Mouse (Mus musculus): ENCODE data around the gene Acyp2.
"Not testable (repeated sequence)": the region's sequence is repeated elsewhere in the genome, so short reads cannot be mapped to it uniquely, and the experiment has no call there.

The Acyp2 gene

GRCm38 (mm10) chr11:30649001-30649637 is at the start of gene Acyp2:
Gene Acyp2, minus strand, starts transcription at chr11:30649587.
- peak; percentile 94 for ATAC-seq (ENCODE audit: insufficient number of reproducible peaks, low FRiP score, low TSS enrichment)

GRCm38 (mm10) chr11:30689421-30689820 is 40.0 kb upstream of the Acyp2 start:
- ATAC-seq (ENCODE audit: insufficient number of reproducible peaks, low FRiP score, low TSS enrichment): no peak

DNA sequence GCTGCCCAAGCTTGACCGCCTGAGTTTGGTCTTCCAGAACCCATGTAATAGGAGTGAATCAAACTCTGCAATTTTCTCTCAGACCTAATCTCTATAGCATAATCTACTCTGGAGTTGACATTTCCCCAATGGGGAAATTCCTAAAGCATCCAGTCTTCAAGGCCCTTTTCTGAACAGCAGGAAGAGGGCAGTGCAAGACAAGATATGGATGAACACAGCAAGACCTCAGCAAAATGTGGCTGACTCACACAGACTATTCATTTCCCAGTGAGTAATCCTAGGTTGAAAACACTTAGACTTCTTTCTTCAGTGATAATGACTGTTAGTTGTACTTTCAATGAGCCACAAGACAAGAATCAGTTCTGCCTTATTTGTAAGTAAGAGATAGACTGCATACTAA is 26.7 kb upstream of the Acyp2 start:
- ATAC-seq (ENCODE audit: insufficient number of reproducible peaks, low FRiP score, low TSS enrichment): peak; percentile 74; the same call in 1 of the 2 replicates

GRCm38 (mm10) chr11:30672719-30673118 is 23.3 kb upstream of the Acyp2 start:
- ATAC-seq (ENCODE audit: insufficient number of reproducible peaks, low FRiP score, low TSS enrichment): no peak

DNA sequence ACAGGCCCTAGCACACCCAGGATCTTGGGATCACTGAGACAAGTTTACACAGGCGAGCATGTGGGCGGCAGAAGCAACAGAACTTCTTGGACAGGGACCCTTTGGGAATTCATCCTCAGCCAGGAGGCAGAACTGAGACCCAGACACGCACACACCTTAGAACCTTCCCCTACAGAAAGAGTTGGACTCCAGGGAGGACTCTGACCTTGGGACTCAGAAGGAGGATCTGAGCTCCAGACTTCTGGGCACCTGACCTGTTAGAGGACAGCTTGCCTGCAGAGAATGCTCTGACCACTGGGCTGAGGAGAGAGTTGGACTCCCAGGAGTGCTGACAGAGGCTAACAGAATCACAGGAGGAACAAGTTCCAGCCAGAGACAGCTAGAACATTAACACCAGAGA is 13.6 kb upstream of the Acyp2 start:
- no peak for ATAC-seq (ENCODE audit: insufficient number of reproducible peaks, low FRiP score, low TSS enrichment)

- no peak for ATAC-seq (ENCODE audit: insufficient number of reproducible peaks, low FRiP score, low TSS enrichment)
Observed at GRCm38 (mm10) chr11:30662591-30662990, 13.2 kb upstream of the Acyp2 start.

- peak; percentile 85 for ATAC-seq (ENCODE audit: insufficient number of reproducible peaks, low FRiP score, low TSS enrichment)
Observed at GRCm38 (mm10) chr11:30657069-30657468, 7.7 kb upstream of the Acyp2 start.

DNA sequence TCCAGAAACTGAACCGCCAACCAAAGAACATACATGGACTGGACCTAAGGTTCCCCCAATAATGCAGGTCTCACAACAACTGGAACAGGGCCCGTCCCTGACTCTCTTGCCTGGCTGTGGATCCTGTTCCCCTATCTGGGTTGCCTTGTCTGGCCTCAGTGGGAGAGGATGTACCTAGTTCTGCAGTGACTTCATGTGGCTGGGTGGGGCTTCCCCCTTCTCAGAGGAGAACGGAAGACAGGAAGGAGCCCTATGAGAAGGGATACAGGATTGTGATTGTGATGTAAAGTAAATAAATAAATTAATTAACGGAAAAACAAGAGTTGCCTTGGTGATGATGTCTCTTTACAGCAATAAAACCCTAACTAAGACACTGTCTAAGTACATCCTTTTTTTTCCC is 6.7 kb upstream of the Acyp2 start:
- no peak for ATAC-seq (ENCODE audit: insufficient number of reproducible peaks, low FRiP score, low TSS enrichment)

DNA sequence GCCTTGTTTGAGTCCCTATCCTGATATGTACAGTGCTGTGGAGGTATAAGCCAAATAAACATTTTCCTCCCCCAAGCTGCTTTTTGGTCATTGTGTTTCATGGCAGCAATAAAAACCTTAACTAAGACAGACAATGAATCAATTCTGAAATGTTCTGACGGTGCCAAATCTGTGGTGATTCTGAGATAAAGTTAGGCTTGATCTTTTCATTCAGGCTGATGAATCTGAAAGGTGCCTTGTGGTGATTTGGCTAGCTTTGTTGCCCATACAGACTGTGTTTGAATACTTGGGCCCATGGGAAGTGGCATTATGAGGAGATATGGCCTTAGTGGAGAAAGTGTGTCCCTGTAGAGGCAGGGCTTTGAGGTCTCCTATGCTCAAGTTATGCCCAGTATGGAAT is 1.0 kb upstream of the Acyp2 start:
- ATAC-seq (ENCODE audit: insufficient number of reproducible peaks, low FRiP score, low TSS enrichment): no peak

DNA sequence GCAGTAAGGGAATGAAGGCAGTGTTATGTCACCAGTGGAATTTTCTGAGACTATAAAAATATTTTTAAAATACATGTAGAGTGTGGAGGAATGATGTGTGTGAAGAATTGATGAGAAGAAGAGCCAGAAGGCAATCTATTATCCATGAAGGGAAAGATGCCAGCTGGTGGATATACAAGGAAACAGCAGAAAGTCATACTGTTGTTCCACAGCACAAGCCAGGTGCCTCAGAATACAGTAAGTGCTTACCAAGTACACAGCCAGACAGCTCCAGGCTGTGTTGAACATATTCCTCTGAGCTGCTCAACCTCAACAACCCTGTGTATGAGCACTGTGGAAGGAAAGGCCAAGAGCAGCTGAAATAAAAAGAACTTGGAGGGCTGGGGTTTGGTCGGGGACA is 13.7 kb downstream of the Acyp2 start:
- ATAC-seq (ENCODE audit: insufficient number of reproducible peaks, low FRiP score, low TSS enrichment): no peak

DNA sequence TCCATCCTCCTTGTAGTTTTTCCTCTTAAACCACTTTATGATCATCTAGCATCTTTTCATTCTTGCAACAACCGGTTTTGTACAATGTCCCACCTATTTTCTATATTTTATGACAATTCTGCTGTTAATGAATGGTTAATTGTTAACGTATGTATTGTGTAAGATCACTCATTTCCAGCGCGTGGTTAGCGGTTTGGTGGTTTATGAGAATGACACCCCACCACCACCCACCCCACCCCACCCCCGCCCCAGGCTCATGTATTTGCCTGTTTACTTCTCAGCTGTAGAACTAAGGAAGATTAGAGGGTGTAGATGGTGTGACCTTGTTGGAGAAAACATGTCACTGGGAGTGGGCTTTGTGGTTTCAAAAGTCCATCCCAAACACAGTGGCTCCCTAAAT is 18.9 kb downstream of the Acyp2 start:
- ATAC-seq (ENCODE audit: insufficient number of reproducible peaks, low FRiP score, low TSS enrichment): no peak

GRCm38 (mm10) chr11:30623218-30623617 is 26.2 kb downstream of the Acyp2 start:
- ATAC-seq (ENCODE audit: insufficient number of reproducible peaks, low FRiP score, low TSS enrichment): no peak

GRCm38 (mm10) chr11:30621386-30622363 is 27.7 kb downstream of the Acyp2 start:
- not testable (repeated sequence) for ATAC-seq (ENCODE audit: insufficient number of reproducible peaks, low FRiP score, low TSS enrichment)

- ATAC-seq (ENCODE audit: insufficient number of reproducible peaks, low FRiP score, low TSS enrichment): no peak
Observed at GRCm38 (mm10) chr11:30618235-30618634, 31.2 kb downstream of the Acyp2 start.

- ATAC-seq (ENCODE audit: insufficient number of reproducible peaks, low FRiP score, low TSS enrichment): no peak
Observed at GRCm38 (mm10) chr11:30617571-30618097, 31.8 kb downstream of the Acyp2 start.

DNA sequence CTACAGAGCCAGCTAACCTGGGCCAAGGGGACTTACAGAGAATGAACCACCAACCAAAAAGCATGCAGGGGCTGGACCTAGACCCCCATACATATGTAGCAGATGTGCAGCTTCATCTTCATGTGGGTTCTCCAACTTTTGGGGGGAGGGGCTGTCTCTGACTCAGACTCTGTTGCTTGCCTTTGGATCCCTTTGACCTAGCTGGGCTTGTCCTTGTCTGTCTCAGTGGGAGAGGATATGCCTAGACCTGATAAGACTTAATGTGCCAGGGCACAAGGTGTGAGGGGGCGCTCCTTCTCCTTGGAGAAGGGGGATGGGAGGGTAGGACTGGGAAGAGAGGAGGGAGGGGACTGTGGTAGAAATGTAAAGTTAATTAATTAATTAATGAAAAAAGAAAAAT is 33.4 kb downstream of the Acyp2 start:
- no peak for ATAC-seq (ENCODE audit: insufficient number of reproducible peaks, low FRiP score, low TSS enrichment)

DNA sequence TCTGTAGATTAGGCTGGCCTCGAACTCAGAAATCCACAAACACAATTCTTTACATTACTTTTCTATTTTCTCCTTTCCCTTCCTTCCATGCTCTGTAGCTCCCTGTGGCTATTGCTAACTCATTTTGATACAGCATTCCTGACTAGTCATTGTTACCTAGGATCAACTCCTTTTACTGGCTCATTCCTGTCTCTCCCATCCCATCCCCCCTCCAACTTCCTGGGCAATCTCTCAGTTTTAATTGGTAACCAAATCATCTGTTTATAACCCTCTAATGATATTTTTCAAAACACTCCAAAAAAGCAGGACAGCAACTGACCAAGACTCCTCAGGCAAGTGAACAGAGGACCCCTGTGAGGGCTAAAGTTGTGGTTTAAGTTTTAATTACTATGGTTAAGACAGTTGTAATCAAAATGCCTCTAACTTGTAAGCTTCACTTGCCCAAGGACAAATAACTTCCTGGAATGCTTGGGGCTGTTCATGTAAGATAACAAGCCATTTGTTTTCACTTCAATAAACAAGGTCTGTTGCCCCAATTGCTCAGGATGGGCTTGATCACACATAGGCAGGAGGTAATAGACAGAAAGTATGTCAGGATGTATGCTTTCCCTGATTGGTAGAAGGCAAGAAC is 35.4 kb downstream of the Acyp2 start:
- no peak for ATAC-seq (ENCODE audit: insufficient number of reproducible peaks, low FRiP score, low TSS enrichment)

DNA sequence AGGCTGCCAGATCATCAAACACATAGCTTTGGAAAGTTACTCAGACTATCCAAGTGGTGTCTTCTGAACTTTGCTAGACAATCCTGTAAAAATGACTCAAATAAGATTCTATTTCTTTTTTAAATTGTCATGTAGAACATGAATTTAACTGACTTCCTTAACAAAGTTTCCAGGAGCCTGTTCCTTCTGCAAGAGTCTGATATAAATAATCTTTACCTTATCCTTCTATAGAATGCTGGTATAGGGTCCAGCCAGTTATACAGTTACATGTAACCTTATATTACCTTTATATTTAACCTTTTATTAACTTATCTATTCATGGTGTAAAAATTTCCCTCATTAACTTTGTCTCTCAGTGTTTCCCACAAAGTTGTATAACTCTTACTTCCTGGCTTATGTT is 36.7 kb downstream of the Acyp2 start:
- ATAC-seq (ENCODE audit: insufficient number of reproducible peaks, low FRiP score, low TSS enrichment): no peak

DNA sequence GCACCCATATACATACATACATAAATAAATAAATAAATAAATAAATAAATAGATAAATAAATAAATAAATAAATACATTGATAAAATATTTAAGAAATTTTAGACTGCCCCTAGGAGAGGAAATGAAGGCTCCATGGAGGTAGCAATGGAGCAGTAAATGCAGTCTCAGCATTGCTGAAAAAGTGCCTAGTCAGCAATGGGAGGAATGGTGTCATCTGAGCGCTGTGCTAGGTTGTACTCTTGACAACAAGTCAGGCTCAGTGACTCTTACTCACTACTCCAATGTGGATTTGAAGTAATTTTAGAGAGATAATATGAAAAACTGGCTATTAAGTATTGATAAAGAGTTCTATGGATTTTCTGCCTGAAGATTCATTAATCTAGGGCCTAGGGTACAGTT is 40.1 kb downstream of the Acyp2 start:
- ATAC-seq (ENCODE audit: insufficient number of reproducible peaks, low FRiP score, low TSS enrichment): no peak

- ATAC-seq (ENCODE audit: insufficient number of reproducible peaks, low FRiP score, low TSS enrichment): no peak
Observed at GRCm38 (mm10) chr11:30607587-30608518, 41.5 kb downstream of the Acyp2 start.
